Mouse (Mus musculus) adrenal gland, postnatal 4 days (tissue): ENCODE measurements around the gene Sgcb. TPM values are rescaled to one million over a fixed set of nuclear protein-coding genes. Genes with fewer than 3 reads are reported as not detected.
A peak's percentile ranks its signal among the peaks of the same experiment; 100 is the strongest.

Experiments used
- DNase-seq, 2 experiments: peaks; one replicate each; pipeline ENCODE4 v3.0.0; 2021 to 2022; ENCODE audit warnings: low spot score in 2 of 2, mixed read lengths in 2 of 2
- total RNA-seq, 2 experiments: library from RNA; stranded (reverse); gene quantifications; 2 replicates each; pipeline ENCODE4 v1.2.3; 2021

Sgcb gene
- total RNA-seq, 2 experiments from 2014 or later = 26.8 to 29.7 TPM

DNA sequence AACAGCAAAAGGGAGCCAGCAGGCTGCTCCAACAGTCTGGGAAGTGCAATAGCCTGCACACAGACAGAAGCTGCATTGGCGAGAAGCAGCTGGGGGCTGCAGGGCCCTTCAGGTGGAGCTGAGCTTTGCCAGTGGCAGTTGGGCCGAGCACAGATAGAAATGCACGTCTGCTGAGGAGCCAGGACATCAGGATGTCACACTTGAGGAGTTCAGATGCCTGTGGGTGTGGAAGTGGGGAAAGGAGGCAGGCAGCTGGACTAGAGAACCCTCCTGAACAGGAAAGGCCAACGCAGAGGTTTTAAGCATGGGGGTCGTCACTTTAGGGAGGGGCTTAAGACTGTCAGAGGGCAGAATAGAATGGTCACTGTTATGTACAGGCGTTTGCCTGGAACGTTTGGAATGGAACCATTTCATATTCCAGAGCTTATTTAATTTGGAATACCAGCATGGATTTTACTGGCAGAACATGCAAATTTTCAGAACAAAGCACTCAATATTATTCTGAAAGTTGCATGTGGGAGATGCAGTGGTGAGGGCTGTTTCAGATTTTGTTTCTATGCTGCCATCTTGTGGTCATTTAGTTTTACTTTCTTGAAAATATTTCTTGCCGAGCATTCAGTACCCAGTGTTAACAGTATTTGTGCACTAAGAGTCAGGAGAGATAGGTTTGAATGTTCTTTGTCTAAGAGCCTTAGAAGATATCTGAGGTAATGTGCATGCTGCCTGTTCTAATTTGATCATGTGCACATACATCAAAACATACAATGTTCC lies 10.1 kb downstream of the Sgcb start:
- no peak for DNase-seq

DNA sequence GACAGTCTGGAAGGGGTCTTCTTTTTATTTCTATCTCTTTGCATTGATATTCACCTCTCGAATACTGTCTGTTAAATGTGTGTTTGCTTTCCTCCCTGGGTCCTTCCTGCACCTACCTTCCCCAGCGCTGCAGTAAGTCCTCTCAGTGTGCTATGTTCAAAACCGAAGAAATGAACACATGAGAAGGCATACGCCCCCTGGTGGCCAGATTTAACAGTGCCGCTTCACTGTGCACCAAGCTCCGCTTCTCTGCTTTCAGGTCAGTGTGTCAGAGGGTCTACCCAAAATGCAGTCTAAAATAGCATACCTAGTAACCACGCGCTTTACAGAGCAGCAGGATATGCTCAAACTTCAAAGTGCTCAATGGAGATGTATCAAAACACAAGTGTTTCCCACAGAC lies 14.4 kb downstream of the Sgcb start:
- DNase-seq = peak; percentile 29 to 50

DNA sequence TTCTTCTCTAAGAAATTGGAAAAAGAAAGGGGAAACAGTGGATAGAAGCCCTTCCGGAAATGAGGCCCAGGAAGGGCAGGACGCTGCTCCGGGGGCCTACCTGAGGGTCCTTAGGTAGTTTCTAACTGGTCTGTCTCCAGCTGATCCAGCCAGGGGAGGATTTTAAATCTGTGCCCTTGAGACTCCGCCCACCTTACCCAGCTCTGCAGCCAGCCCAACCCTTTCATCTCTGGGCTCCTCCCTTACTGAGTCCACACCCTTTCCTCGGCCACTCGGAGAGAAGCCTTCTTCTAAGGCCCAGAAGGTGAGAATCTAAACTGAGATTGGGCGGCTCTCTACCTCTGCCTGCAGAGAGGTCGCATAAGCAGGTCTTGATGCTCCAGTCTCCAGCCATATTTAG lies 15.3 kb downstream of the Sgcb start, which contains the start of gene Lrrc66:
Lrrc66 (minus strand) TSS at position 236 of the 400 bp plus-strand sequence.
- no peak for DNase-seq

DNA sequence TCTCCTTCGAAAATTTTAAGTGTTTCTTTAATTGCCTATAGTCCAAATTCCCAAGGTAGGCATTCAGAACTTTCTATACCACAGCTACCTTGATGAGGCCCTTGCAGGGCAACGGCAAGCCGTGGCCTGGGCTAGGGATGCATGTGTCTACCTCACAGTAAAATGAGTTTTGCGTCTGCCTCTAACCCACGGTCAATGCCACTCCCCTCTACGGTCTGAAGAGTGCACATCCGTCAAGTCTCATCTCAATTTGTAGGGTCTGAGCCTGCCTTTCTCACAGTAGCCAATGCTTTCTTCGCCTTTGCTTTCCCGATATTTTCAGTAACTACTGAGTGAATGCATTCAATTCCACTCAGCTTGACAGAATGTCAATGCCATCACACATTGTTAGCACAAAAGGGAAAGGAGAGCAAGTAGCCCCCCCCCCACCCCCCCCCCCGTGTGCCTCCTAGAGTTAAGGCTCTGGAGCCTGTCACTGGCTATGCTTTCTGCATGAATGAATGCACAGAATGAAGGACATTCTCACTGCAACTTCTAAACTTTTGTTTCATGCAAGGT lies 16.5 kb downstream of the Sgcb start:
- DNase-seq = no peak

DNA sequence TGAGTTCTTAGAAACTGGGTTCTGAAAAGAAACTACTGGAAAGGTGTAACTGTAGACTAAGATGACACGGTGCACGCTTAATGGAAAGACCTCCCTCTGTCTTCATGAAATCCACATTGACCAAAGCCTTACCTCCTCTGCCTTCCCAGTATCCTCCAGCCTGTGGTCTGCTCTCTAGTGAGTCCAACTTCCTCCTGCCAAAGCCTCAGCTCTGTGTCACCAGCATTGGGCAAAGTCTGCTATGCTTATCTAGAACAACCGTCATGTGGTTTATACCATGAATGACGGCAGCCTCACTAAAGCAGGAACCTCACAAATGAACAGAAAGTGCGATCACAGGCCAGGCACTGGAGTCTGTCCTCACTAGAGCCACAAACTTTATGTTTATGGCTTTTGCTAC lies 17.4 kb downstream of the Sgcb start:
- no peak for DNase-seq

DNA sequence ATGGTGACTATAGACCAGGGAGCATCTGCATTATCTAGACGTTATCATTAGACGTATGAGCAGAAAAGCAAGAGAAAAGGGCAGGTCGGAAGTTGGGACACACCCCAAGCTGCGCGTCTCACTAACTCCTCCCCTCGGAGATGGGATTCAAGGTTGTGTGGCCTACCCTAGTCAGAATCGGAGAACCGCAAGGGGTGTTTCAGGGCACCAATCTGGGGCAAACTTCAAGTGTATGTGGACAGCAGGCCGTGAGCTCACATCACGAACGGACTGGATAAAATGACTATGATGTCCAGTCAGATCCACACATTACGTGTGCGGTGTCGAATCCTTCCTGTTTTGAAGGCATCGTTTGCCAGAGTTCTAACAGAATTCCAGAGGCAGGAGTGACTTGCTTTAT lies 19.6 kb downstream of the Sgcb start:
- DNase-seq = no peak

DNA sequence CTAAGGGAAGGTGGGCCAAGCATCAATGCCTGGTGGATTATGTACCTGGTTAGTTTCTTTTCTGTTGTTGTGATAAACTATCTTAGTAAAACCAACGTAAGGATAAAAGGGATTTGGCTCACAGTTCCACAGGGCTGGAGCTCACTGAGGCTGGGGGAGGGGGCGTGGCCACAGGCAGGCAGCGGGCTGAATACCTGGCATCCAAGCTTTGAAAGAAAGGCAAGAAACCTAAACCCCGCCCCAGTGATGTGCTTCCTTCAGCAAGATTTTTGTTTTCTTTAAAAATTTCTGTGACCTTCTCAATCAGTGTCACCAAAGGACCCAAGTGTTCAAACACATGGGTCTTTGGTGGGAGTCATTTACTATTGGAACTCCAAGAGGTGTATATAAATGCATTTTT lies 20.0 kb downstream of the Sgcb start:
- DNase-seq = no peak

DNA sequence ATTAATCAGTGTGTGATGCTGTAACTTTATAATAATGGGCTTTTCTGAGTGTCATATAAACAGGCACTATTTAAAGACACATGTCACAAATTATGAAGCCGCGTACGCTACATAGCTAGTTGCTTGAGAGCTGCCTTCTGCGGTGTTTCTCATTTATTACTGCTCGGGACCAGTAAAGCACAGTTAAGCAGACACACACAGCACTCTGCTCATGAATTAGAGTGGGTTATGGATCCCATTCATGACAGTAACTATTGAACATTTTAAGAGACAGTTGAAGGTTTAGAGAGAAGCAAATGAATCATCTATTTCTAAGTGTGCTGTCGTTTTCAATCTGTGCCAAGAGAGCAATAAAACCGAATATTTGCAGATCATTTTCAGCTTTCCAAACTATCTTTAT lies 20.7 kb downstream of the Sgcb start:
- no peak for DNase-seq

DNA sequence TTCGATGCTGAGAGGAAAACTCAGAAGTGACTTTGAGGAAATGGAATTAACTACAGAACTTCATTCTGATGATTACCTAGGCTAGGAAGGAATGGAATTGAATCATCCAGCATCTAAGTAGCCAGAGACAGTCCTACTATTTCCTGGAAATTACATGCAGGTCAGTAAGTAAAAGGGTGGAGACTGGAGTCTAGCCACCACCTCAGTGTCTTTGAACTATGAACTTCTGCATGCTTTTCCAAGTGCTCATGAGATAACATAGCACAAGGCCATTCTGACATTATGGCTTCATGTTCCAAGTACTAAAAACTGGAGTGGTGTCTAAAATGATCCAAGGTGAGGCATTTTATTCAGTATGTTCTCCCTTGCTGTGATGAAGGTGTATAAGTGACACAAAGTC lies 22.1 kb downstream of the Sgcb start:
- no peak for DNase-seq

DNA sequence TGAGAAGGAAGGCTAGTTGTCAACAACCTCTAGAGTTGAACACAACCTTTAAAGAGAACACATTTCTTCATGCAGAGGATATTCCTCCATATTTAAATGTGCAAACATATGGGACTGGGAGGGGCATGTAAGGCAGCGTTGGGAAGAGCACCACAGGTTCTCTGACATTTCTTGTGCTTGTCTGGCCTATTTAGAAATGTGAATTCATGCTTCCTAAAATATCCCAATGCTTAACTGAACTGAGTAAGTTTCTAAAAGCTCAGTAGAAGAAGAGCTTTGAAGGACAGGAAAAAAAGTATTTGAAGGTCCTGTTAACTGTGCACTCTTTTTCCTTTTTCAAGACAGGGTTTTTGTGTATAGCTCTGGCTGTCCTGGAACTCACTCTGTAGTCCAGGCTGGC lies 28.6 kb downstream of the Sgcb start:
- no peak for DNase-seq

DNA sequence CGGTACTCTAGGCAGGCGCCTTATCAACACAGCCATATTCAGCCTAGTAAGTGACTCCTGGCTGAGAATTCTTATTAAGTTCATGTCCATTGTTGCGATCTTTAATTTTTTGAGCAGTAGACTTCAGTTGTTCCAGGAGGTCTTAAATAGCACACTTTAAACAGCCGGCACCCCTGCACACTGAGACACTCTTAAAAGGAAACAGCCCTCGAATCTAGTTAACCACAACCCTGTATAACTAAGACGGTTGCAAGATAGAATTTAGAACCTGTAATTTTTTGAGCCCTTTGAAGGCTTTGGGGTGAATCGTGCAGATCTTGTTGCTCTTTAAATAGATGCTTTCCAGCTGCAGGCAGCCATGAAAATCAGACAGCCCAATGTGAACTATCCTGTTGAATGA lies 32.4 kb downstream of the Sgcb start:
- DNase-seq = no peak

DNA sequence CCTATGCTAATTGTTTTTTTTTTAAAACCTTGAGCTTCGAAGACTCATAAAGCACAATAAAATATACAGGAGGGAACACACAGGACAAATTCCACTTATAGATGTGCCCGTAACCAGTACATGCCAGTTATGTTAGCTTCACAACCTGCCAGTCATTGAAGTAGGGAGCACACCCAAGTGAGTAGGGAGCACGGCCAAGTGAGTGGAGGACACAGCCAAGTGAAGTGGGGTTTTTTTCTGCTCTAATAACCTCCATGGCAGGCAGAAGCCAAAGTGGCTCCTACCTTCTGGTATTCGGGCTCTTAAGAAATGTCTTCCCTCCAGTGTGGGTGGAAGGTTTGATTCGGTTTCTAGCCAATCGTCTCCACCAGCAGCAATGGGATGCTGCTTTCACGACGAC lies 34.3 kb downstream of the Sgcb start:
- DNase-seq = no peak

DNA sequence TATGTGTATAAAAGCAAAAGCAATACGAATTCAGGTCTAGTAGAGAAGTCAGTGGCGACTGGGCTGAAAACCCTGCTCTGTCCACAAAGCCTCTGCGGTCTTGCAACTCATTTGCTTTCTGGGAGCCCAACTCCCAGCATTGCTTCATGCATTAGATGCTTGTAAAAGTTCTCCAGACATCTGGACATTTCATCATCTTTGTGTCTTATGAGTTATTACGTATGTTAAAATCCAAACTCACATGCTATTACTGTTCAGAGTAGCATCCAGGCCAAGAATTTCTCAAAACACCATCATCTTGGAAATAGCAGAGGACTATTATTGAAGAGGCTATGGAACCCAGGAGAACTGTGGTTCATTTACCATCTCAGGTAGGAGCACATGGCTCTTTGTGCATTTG lies 36.5 kb downstream of the Sgcb start:
- no peak for DNase-seq

DNA sequence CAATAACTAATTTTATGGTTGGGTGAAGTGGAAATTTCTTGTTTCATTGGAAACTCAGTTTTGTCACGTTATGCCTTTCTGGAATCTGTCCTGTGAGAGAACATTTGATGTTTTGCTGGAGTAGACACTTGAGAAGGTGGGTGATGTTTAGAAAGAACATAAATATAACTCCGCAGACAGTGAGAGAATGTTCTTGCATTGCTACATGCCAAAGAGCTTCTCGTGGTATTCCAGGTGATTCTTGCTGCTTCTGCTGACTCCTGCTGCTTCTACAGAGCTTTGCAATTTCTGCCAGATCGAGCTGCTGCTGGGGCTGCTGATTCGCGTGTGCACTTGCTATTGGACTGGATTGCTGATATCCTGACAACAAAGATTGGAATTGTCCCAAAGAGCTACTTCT lies 42.6 kb downstream of the Sgcb start:
- DNase-seq = no peak

DNA sequence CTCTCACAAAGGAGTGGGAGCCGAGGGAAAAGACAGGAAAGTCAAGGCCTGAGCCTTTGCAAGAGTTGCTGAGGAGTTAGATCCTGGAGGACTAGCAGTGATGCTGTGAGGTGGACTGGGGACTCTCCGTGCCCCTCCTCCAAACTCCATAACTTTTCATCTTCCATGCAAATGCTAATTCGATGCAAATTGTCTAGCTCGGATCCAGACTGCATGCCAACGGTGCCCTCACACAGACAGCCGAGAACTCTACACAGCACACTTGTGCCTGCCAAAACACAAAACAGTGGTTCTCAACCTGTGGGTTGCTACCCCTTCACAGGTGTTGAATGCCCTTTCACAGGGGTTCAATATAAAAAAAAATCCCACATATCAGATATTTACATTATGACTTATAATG lies 43.0 kb downstream of the Sgcb start:
- no peak for DNase-seq

DNA sequence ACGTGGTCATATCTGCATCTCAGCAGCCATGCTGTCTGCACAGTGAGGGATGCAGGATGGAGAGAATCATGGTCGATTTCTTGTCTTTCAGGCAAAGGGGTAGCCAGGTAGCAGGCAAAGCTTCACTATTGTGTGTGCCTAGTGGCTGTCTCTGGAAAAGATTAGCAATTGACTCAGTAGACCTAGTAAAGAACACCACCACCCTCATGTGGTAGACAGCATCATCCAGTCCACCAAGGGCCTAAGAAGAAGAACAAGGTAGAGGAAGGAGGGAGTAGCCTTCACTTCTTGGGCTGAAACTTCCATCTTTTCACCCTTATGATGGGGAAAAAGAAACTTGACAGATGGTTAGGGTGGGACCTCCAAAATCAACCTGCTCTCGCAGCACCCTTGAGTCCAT lies 44.7 kb downstream of the Sgcb start:
- DNase-seq = no peak

DNA sequence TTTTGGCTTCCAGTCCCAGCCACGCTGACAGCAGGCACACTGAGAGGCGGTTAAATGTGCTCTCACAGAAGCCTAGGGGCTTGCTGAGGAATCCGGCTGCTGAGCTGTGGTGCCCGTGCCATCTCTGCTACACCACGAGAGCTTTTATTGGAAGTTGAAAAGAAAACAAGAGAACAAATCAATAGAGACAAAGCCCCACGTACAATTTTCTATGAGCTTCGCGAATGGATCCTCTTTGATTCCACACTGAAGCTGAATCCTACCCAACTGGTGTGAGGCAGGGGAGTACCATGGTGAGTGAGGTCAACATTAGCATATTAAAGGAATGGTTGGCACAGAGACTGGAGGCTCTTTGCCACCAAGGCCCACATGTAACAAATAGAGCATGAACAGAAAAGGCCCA lies 46.2 kb downstream of the Sgcb start:
- DNase-seq = no peak

DNA sequence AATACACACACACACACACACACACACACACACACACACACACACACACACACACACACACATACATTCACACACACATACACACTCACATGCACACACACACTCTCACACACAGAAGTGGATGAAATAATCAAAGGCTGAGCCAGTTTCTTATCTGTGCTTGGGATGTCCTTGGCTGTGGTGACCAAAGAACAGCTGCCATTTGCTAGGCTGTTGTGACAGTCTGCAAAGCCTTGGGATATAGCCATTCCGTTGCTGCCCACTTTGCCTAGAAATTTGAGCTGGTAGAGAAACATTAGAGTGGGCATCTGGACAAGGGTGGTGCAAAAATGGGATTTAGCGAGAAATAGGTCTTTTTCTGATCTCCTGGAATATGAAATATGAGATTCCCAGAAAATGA lies 47.6 kb downstream of the Sgcb start:
- DNase-seq = no peak

DNA sequence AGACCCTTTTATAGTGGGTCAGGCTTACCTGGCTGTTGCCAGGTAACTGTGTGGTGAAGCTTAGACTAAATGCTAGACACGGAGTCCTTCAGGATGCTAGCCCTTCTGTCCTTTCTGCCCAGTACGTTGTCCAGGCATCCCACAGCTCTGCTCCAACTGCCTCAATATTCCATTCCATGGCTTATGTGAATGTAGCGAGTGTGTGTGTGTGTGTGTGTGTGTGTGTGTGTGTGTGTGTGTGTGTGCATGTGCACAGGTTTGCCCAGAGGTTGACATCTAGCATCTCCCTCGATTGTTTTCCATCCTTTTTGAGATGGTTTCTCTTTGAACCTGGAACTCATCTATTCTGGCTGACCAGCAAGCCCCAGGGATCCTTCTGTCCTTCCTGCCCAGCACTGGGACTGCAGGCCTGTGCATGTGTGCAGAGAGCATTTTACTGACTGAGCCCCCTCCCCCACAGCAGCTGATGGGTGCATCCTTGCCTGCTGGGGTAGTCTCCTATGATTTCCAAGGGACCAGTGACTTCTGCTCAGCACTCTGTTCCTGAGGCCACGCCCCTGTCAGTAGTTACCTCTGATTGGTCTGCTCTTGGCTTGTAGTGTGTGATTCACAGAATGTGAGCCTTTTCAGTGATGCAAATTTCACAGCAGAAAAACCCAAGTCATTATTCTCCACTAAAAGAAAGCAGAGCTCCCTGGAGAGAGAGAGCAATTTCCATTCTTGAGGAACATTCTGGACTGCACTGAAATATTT lies 48.5 kb downstream of the Sgcb start:
- no peak for DNase-seq

DNA sequence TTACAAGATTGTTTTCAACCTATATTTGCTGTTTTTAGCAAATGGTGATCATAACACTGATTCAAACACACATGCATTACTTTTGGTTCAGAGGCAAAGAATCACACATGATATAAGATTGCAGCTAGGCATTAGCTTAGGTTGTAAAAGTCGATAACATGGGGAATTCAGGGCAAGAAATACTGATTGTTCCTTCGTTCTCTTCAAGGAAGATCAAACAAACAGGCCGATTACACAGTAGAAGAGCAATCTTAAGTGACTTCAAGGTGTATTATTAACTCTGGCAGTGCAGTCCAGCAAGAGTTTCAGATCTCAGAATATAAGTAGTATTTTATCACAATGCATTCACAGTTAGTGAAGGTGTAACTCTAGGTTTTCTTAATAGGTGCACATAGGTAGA lies 60.5 kb downstream of the Sgcb start:
- no peak for DNase-seq

DNA sequence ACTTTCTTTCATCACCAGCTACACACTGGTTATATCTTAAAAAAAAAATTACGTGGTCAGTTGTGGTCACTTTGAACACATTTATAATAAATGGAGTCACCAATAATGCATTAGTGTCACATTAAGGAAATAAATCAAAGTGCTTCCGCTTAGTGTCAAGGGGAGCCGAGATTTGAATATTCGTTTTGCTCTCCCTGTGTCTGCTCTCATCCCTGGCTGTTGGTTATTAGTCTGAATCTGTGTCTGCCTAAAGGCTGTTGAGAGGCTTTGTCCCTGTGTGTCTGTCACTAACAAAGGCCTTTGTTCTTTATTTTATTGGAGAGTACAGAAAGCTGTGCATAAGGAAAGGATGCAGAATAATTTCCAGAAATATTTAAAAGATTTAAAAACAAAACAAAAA lies 61.0 kb downstream of the Sgcb start:
- no peak for DNase-seq
